Mouse (Mus musculus): ENCODE data around the gene Eef1a1. TPM values are rescaled to one million over a fixed set of nuclear protein-coding genes. Genes with fewer than 3 reads are reported as not detected.
A peak's percentile ranks its signal among the peaks of the same experiment; 100 is the strongest.

Eef1a1 gene
- polyA plus RNA-seq, 1 experiment from 2014 or later, result 2,802 TPM

- Histone ChIP-seq H3K9me3 (replicated peaks) (no peaks in the 10 kb centered on the region), H3K9ac (peak within 1 kb of the TSS; percentile 54), H3K27me3 (peaks cover 57% of the 10 kb centered on the region), H3K36me3 (no peaks in the 10 kb centered on the region), H3K4me1 (replicated peaks) (peaks cover 17% of the 10 kb centered on the region), H3K27ac (no peak within 1 kb of the TSS), H3K4me2 (peak within 1 kb of the TSS; percentile 94), H3K4me3 (peak within 1 kb of the TSS; percentile 61)
- under 1% methylated on average over 77 of the region's 81 CpGs for WGBS
- peak; percentile 51 for ATAC-seq (replicated peaks; ENCODE audit: insufficient number of reproducible peaks, insufficient read depth, low FRiP score, low read depth)
These were observed 46.2 kb downstream of the Eef1a1 start, which contains the start of gene Cgas for GRCm38 (mm10) chr9:78442579-78443392. Cgas (minus strand) TSS chr9:78443237.

- Histone ChIP-seq H3K36me3 (no peaks in the 10 kb centered on the region), H3K4me3 (peak overlapping the region; percentile 61), H3K9ac (peak overlapping the region; percentile 54; the same call in 1 of the 2 replicates), H3K27ac (no peak overlapping the region), H3K4me1 (replicated peaks) (peaks cover 14% of the 10 kb centered on the region), H3K9me3 (replicated peaks) (no peaks in the 10 kb centered on the region), H3K27me3 (peaks cover 57% of the 10 kb centered on the region), H3K4me2 (peak overlapping the region; percentile 94)
- ATAC-seq (replicated peaks; ENCODE audit: insufficient number of reproducible peaks, insufficient read depth, low FRiP score, low read depth), result no peak; the same call in 1 of the 2 replicates
- 6% methylated on average over 9 of the region's 9 CpGs for WGBS
These were observed 46.7 kb downstream of the Eef1a1 start for GRCm38 (mm10) chr9:78442237-78442578.

- peaks cover 43% of the 10 kb centered on the region for H3K27me3 ChIP-seq
- no peaks in the 10 kb centered on the region for H3K9me3 ChIP-seq (replicated peaks)
- H3K4me3 ChIP-seq, result no peak overlapping the region
- H3K9ac ChIP-seq, result no peak overlapping the region
- H3K27ac ChIP-seq, result no peak overlapping the region
- H3K4me2 ChIP-seq, result no peak overlapping the region
- peaks cover 14% of the 10 kb centered on the region for H3K4me1 ChIP-seq (replicated peaks)
- 67% methylated on average over 5 of the region's 5 CpGs for WGBS
- no peaks in the 10 kb centered on the region for H3K36me3 ChIP-seq
- no peak for ATAC-seq (replicated peaks; ENCODE audit: insufficient number of reproducible peaks, insufficient read depth, low FRiP score, low read depth)
These were observed 49.5 kb downstream of the Eef1a1 start for GRCm38 (mm10) chr9:78439426-78439825.

- H3K4me1 ChIP-seq (replicated peaks), result peaks cover 6% of the 10 kb centered on the region; the same call in 1 of the 2 replicates
- H3K36me3 ChIP-seq, result no peaks in the 10 kb centered on the region
- H3K27ac ChIP-seq, result no peak overlapping the region
- no peaks in the 10 kb centered on the region for H3K27me3 ChIP-seq
- no peak overlapping the region for H3K4me2 ChIP-seq
- H3K4me3 ChIP-seq, result no peak overlapping the region
- ATAC-seq (replicated peaks; ENCODE audit: insufficient number of reproducible peaks, insufficient read depth, low FRiP score, low read depth), result no peak
- H3K9ac ChIP-seq, result no peak overlapping the region
- 86% methylated on average over 5 of the region's 5 CpGs for WGBS
- H3K9me3 ChIP-seq (replicated peaks), result no peaks in the 10 kb centered on the region
These were observed 56.5 kb downstream of the Eef1a1 start for GRCm38 (mm10) chr9:78432471-78432870.

GRCm38 (mm10) chr9:78430486-78430885, 58.5 kb downstream of the Eef1a1 start:
- H3K4me2 ChIP-seq, result no peak overlapping the region
- H3K36me3 ChIP-seq, result no peaks in the 10 kb centered on the region
- H3K4me1 ChIP-seq (replicated peaks), result peaks cover 6% of the 10 kb centered on the region; the same call in 1 of the 2 replicates
- H3K9me3 ChIP-seq (replicated peaks), result no peaks in the 10 kb centered on the region
- H3K9ac ChIP-seq, result no peak overlapping the region
- H3K4me3 ChIP-seq, result no peak overlapping the region
- no peak for ATAC-seq (replicated peaks; ENCODE audit: insufficient number of reproducible peaks, insufficient read depth, low FRiP score, low read depth)
- no peaks in the 10 kb centered on the region for H3K27me3 ChIP-seq
- WGBS, result 70% methylated on average over 6 of the region's 6 CpGs
- no peak overlapping the region for H3K27ac ChIP-seq

- Histone ChIP-seq H3K9me3 (replicated peaks) (no peaks in the 10 kb centered on the region), H3K4me3 (no peak overlapping the region), H3K36me3 (no peaks in the 10 kb centered on the region), H3K9ac (no peak overlapping the region), H3K4me2 (no peak overlapping the region), H3K27ac (no peak overlapping the region), H3K4me1 (replicated peaks) (peaks cover 6% of the 10 kb centered on the region; the same call in 1 of the 2 replicates), H3K27me3 (no peaks in the 10 kb centered on the region)
- WGBS, result 67% methylated on average over 2 of the region's 2 CpGs
- ATAC-seq (replicated peaks; ENCODE audit: insufficient number of reproducible peaks, insufficient read depth, low FRiP score, low read depth), result no peak
These were observed 59.4 kb downstream of the Eef1a1 start for GRCm38 (mm10) chr9:78429551-78429950.

- peaks cover 6% of the 10 kb centered on the region; the same call in 1 of the 2 replicates for H3K4me1 ChIP-seq (replicated peaks)
- no peak overlapping the region for H3K4me2 ChIP-seq
- no peak overlapping the region for H3K27ac ChIP-seq
- H3K4me3 ChIP-seq, result no peak overlapping the region
- no peak overlapping the region for H3K9ac ChIP-seq
- WGBS, result 74% methylated on average over 4 of the region's 4 CpGs
- no peaks in the 10 kb centered on the region for H3K27me3 ChIP-seq
- H3K9me3 ChIP-seq (replicated peaks), result no peaks in the 10 kb centered on the region
- H3K36me3 ChIP-seq, result no peaks in the 10 kb centered on the region
- ATAC-seq (replicated peaks; ENCODE audit: insufficient number of reproducible peaks, insufficient read depth, low FRiP score, low read depth), result no peak
These were observed 60.0 kb downstream of the Eef1a1 start for GRCm38 (mm10) chr9:78428870-78429432.

Small RNA genes lying within 50 kb of the gene (microRNA-seq; reads per million reads assigned to microRNA genes)
- not detected for gene Gm26377

Other genes starting within 250 kb of the Eef1a1 start
- not detected in 2 replicates for gene Gm3776, start 232.0 kb downstream of the Eef1a1 start, polyA plus RNA-seq (2015; fragmentation: Nextera tagmentation; extraction: Ambion mirVana)
- gene Gm10639, start 199.2 kb downstream of the Eef1a1 start, polyA plus RNA-seq (2015; fragmentation: Nextera tagmentation; extraction: Ambion mirVana), result not detected in 2 replicates
- gene Omt2a, start 174.4 kb downstream of the Eef1a1 start, polyA plus RNA-seq (2015; fragmentation: Nextera tagmentation; extraction: Ambion mirVana), result not detected in 2 replicates
- gene Omt2b, start 161.6 kb downstream of the Eef1a1 start, polyA plus RNA-seq (2015; fragmentation: Nextera tagmentation; extraction: Ambion mirVana), result not detected in 2 replicates
- 0.63 TPM in 1 of 2 replicates, not detected in the other for gene Gsta2, start 133.4 kb downstream of the Eef1a1 start, polyA plus RNA-seq (2015; fragmentation: Nextera tagmentation; extraction: Ambion mirVana)
- not detected in 2 replicates for gene Dppa5a, start 121.0 kb downstream of the Eef1a1 start, polyA plus RNA-seq (2015; fragmentation: Nextera tagmentation; extraction: Ambion mirVana)
- gene Ooep, start 110.4 kb downstream of the Eef1a1 start, polyA plus RNA-seq (2015; fragmentation: Nextera tagmentation; extraction: Ambion mirVana), result 0.36 and 0.53 TPM in 2 replicates
- 0.09 TPM in 1 of 2 replicates, not detected in the other for gene Ddx43, start 93.4 kb downstream of the Eef1a1 start, polyA plus RNA-seq (2015; fragmentation: Nextera tagmentation; extraction: Ambion mirVana)
- 0.97 and 1.4 TPM in 2 replicates for gene Cgas, start 45.9 kb downstream of the Eef1a1 start, polyA plus RNA-seq (2015; fragmentation: Nextera tagmentation; extraction: Ambion mirVana)
- gene Mto1, start 40.9 kb downstream of the Eef1a1 start, polyA plus RNA-seq (2015; fragmentation: Nextera tagmentation; extraction: Ambion mirVana), result 26.2 and 27.7 TPM in 2 replicates
- 0.43 and 0.67 TPM in 2 replicates for gene Gm17324, start 40.4 kb downstream of the Eef1a1 start, polyA plus RNA-seq (2015; fragmentation: Nextera tagmentation; extraction: Ambion mirVana)
- gene Slc17a5, start 98.9 kb upstream of the Eef1a1 start, polyA plus RNA-seq (2015; fragmentation: Nextera tagmentation; extraction: Ambion mirVana), result 8.5 and 9.8 TPM in 2 replicates
- 3.9 and 4.3 TPM in 2 replicates for gene Cd109, start 126.4 kb upstream of the Eef1a1 start, polyA plus RNA-seq (2015; fragmentation: Nextera tagmentation; extraction: Ambion mirVana)

All from heart, embryonic 15.5 days (tissue).